Mouse (Mus musculus): Measurements from ENCODE around the gene Wdr93. TPM values are rescaled to one million over a fixed set of nuclear protein-coding genes. Genes with fewer than 3 reads are reported as not detected.
A peak's percentile ranks its signal among the peaks of the same experiment; 100 is the strongest.

The Wdr93 gene
- total RNA-seq (2014; rRNA removed) (0.46 and 0.86 TPM in 2 replicates), polyA plus RNA-seq (2015; fragmentation: Nextera tagmentation; extraction: Ambion mirVana) (0.29 and 0.81 TPM in 2 replicates)

GRCm38 (mm10) chr7:79742659-79743536 is at the start of gene Wdr93, which contains the start of gene Pex11a:
Wdr93 (plus strand) TSS chr7:79743163.
Pex11a (minus strand) TSS chr7:79743131.
- 4% methylated on average over 46 of the region's 46 CpGs for WGBS
- Histone ChIP-seq H3K4me2 (ENCODE audit: low read depth) (peak within 1 kb of the TSS; percentile 96), H3K9me3 (ENCODE audit: low read length) (no peaks in the 10 kb centered on the region), H3K9ac (peak within 1 kb of the TSS; percentile 57), H3K4me3 (ENCODE audit: low read depth, low read length) (peak within 1 kb of the TSS; percentile 58), H3K36me3 (ENCODE audit: insufficient read depth) (0 out of 2 replicates have a peak, but pooled peaks cover 3% of the 10 kb centered on the region), H3K4me1 (ENCODE audit: insufficient read depth) (peaks cover 6% of the 10 kb centered on the region), H3K27ac (ENCODE audit: low read depth, low read length) (no peak within 1 kb of the TSS), H3K27me3 (ENCODE audit: insufficient read depth, low read length) (no peaks in the 10 kb centered on the region)
- ATAC-seq (peak; percentile 94), DNase-seq (peak; percentile 88)
- no peak for TF ChIP-seq CTCF (IDR thresholded peaks at IDR 0.05; ENCODE audit: low read depth)

DNA sequence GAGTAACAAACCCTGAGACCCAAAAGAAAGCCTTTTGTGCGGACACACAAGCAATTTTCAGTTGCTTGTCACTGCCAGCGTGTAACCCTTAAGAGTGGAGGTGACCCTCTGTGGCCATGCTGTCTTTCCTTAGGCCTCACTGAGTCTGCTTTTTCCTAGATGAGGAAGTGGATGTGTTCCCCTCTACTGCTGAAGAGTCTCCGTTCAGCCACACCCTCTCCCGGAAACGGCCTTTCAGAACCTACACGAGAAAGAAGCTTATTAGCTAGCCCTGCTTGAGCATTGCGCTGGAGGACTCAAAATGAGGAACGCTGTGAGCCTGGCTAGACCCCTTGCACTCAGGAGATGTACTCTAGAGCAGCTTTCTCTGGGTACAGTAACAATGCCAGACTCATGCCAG is 46.5 kb upstream of the Wdr93 start:
- Histone ChIP-seq H3K9me3 (ENCODE audit: low read length) (no peaks in the 10 kb centered on the region), H3K4me1 (ENCODE audit: insufficient read depth) (no peaks in the 10 kb centered on the region), H3K4me3 (ENCODE audit: low read depth, low read length) (no peak overlapping the region), H3K36me3 (ENCODE audit: insufficient read depth) (peaks cover 18% of the 10 kb centered on the region; the same call in 1 of the 2 replicates), H3K27ac (ENCODE audit: low read depth, low read length) (no peak overlapping the region), H3K9ac (no peak overlapping the region), H3K4me2 (ENCODE audit: low read depth) (no peak overlapping the region), H3K27me3 (ENCODE audit: insufficient read depth, low read length) (no peaks in the 10 kb centered on the region)
- ATAC-seq: no peak
- WGBS: 82% methylated on average over 8 of the region's 8 CpGs
- DNase-seq: no peak
- TF ChIP-seq CTCF (IDR thresholded peaks at IDR 0.05; ENCODE audit: low read depth): no peak

DNA sequence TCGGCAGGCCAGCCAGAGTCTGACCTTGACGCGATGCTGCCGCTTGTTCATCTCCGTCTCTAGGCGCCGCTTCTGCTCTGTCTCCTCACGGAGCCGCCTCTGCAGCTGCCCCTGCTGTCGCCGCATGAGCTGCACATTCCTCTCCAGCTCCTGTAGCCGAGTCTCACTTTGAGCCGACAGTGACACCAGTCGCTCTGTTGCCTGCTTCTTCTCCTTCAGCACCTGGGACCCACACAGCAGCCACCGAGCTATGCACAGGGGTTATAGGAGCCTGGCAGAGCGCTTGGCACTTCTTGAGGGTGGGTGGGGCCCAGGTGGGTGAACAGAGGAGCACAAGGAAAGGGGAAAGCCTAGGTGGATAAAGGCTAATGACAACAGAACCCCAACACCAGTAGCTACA is 40.2 kb upstream of the Wdr93 start:
- no peak for TF ChIP-seq CTCF (IDR thresholded peaks at IDR 0.05; ENCODE audit: low read depth)
- no peak overlapping the region for H3K9ac ChIP-seq
- H3K36me3 ChIP-seq (ENCODE audit: insufficient read depth): peaks cover 18% of the 10 kb centered on the region
- DNase-seq (no peak), ATAC-seq (no peak)
- no peak overlapping the region for H3K4me3 ChIP-seq (ENCODE audit: low read depth, low read length)
- WGBS: 80% methylated on average over 16 of the region's 16 CpGs
- H3K9me3 ChIP-seq (ENCODE audit: low read length): no peaks in the 10 kb centered on the region
- no peak overlapping the region for H3K27ac ChIP-seq (ENCODE audit: low read depth, low read length)
- H3K27me3 ChIP-seq (ENCODE audit: insufficient read depth, low read length): no peaks in the 10 kb centered on the region
- H3K4me1 ChIP-seq (ENCODE audit: insufficient read depth): no peaks in the 10 kb centered on the region
- H3K4me2 ChIP-seq (ENCODE audit: low read depth): no peak overlapping the region

DNA sequence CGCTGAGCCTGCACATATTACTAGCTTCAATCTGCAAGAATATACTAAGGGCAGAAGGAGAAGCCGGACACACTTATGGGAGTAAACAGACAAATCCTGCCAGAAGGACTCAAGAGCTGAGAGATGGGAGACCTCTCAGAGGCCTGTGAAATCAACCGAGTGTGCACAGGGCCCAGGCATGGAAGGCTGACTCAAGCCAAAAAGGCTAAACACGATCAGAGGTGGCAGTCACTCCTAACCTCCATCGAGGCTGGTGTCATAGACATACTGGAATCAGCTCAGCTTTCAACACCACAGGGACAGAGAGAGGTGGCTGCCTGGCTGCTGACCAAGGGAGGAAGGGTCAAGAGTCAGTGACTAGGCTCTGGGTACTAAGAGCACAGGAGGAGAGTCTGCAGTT is 37.8 kb upstream of the Wdr93 start:
- ATAC-seq: no peak

GRCm38 (mm10) chr7:79710130-79710607 is 32.8 kb upstream of the Wdr93 start:
- peak; percentile 92 for DNase-seq
- Histone ChIP-seq H3K4me2 (ENCODE audit: low read depth) (peak overlapping the region; percentile 75), H3K9ac (peak overlapping the region; percentile 62), H3K27ac (ENCODE audit: low read depth, low read length) (peak overlapping the region; percentile 47; the same call in 1 of the 2 replicates), H3K27me3 (ENCODE audit: insufficient read depth, low read length) (no peaks in the 10 kb centered on the region), H3K4me1 (ENCODE audit: insufficient read depth) (0 out of 2 replicates have a peak, but pooled peaks cover 4% of the 10 kb centered on the region), H3K4me3 (ENCODE audit: low read depth, low read length) (peak overlapping the region; percentile 47), H3K9me3 (ENCODE audit: low read length) (no peaks in the 10 kb centered on the region), H3K36me3 (ENCODE audit: insufficient read depth) (no peaks in the 10 kb centered on the region)
- peak; percentile 96 for ATAC-seq
- WGBS: 2% methylated on average over 54 of the region's 55 CpGs
- peak; percentile 67 for TF ChIP-seq CTCF (IDR thresholded peaks at IDR 0.05; ENCODE audit: low read depth)

More for the DNA sequence above, 37.8 kb upstream of the Wdr93 start:
- WGBS: 91% methylated on average over 5 of the region's 5 CpGs
- Histone ChIP-seq H3K4me3 (ENCODE audit: low read depth, low read length) (no peak overlapping the region), H3K27me3 (ENCODE audit: insufficient read depth, low read length) (no peaks in the 10 kb centered on the region), H3K9ac (no peak overlapping the region), H3K4me2 (ENCODE audit: low read depth) (no peak overlapping the region), H3K36me3 (ENCODE audit: insufficient read depth) (peaks cover 13% of the 10 kb centered on the region), H3K9me3 (ENCODE audit: low read length) (no peaks in the 10 kb centered on the region), H3K4me1 (ENCODE audit: insufficient read depth) (no peaks in the 10 kb centered on the region), H3K27ac (ENCODE audit: low read depth, low read length) (no peak overlapping the region)
- DNase-seq: no peak
- no peak for TF ChIP-seq CTCF (IDR thresholded peaks at IDR 0.05; ENCODE audit: low read depth)

- Histone ChIP-seq H3K27ac (ENCODE audit: low read depth, low read length) (0 out of 2 replicates have a peak overlapping the region, but pooled peaks have one; percentile 47), H3K9ac (peak overlapping the region; percentile 62), H3K4me1 (ENCODE audit: insufficient read depth) (0 out of 2 replicates have a peak, but pooled peaks cover 5% of the 10 kb centered on the region), H3K9me3 (ENCODE audit: low read length) (no peaks in the 10 kb centered on the region), H3K4me2 (ENCODE audit: low read depth) (peak overlapping the region; percentile 75), H3K36me3 (ENCODE audit: insufficient read depth) (no peaks in the 10 kb centered on the region), H3K4me3 (ENCODE audit: low read depth, low read length) (peak overlapping the region; percentile 47), H3K27me3 (ENCODE audit: insufficient read depth, low read length) (no peaks in the 10 kb centered on the region)
- no peak for ATAC-seq
- DNase-seq: no peak
- TF ChIP-seq CTCF (IDR thresholded peaks at IDR 0.05; ENCODE audit: low read depth): no peak
- 33% methylated on average over 17 of the region's 17 CpGs for WGBS
Observed at GRCm38 (mm10) chr7:79710831-79711230, 32.1 kb upstream of the Wdr93 start.

Data from forebrain, postnatal 0 days (tissue).